Mouse (Mus musculus) cerebellum, adult 9-10 months (tissue): ENCODE data around the gene Stk40.
A peak's percentile ranks its signal among the peaks of the same experiment; 100 is the strongest.
"Not testable (repeated sequence)": the region's sequence is repeated elsewhere in the genome, so short reads cannot be mapped to it uniquely, and the experiment has no call there.

Experiments used
- DNase-seq: peaks from one replicate; pipeline ENCODE4 v3.0.0; 2022

Stk40 gene

GRCm38 (mm10) chr4:126159455-126159854 lies 55.7 kb downstream of the Stk40 start:
- no peak for DNase-seq

- no peak for DNase-seq
Measured at GRCm38 (mm10) chr4:126160981-126161380, 57.2 kb downstream of the Stk40 start.

GRCm38 (mm10) chr4:126161456-126161855 lies 57.7 kb downstream of the Stk40 start:
- DNase-seq = no peak

GRCm38 (mm10) chr4:126161986-126162385 lies 58.2 kb downstream of the Stk40 start:
- no peak for DNase-seq

- DNase-seq = peak; percentile 81
Measured at GRCm38 (mm10) chr4:126162544-126163066, 58.8 kb downstream of the Stk40 start.

- no peak for DNase-seq
Measured at GRCm38 (mm10) chr4:126163067-126163659, 59.4 kb downstream of the Stk40 start, which contains the start of gene Sh3d21. Gene Sh3d21, minus strand, starts transcription at chr4:126163491.

GRCm38 (mm10) chr4:126163685-126164084 lies 59.9 kb downstream of the Stk40 start:
- DNase-seq = no peak

GRCm38 (mm10) chr4:126165092-126165491 lies 61.3 kb downstream of the Stk40 start:
- DNase-seq = not testable (repeated sequence)

GRCm38 (mm10) chr4:126166084-126166483 lies 62.3 kb downstream of the Stk40 start:
- no peak for DNase-seq

- no peak for DNase-seq
Measured at GRCm38 (mm10) chr4:126168851-126169250, 65.1 kb downstream of the Stk40 start.

GRCm38 (mm10) chr4:126170737-126171136 lies 67.0 kb downstream of the Stk40 start:
- not testable (repeated sequence) for DNase-seq

- no peak for DNase-seq
Measured at GRCm38 (mm10) chr4:126173800-126174199, 70.0 kb downstream of the Stk40 start.

- not testable (repeated sequence) for DNase-seq
Measured at GRCm38 (mm10) chr4:126175980-126176379, 72.2 kb downstream of the Stk40 start.

GRCm38 (mm10) chr4:126181170-126181957 lies 77.6 kb downstream of the Stk40 start:
- DNase-seq = no peak

- no peak for DNase-seq
Measured at GRCm38 (mm10) chr4:126183034-126183433, 79.3 kb downstream of the Stk40 start.

- no peak for DNase-seq
Measured at GRCm38 (mm10) chr4:126187096-126187495, 83.3 kb downstream of the Stk40 start.
